Mouse (Mus musculus) liver, embryonic 16.5 days (tissue): ENCODE measurements around the gene Rhd. TPM values are rescaled to one million over a fixed set of nuclear protein-coding genes. Genes with fewer than 3 reads are reported as not detected.
A peak's percentile ranks its signal among the peaks of the same experiment; 100 is the strongest.
"Not testable (repeated sequence)": the region's sequence is repeated elsewhere in the genome, so short reads cannot be mapped to it uniquely, and the experiment has no call there.

Experiments
- ATAC-seq: fragments of 200-750 bp; cut with Nextera tagmentation; 2 replicates; pipeline ENCODE4 v1.8.0; 2017; ENCODE audit warnings: low read depth, mild to moderate bottlenecking, moderate number of reproducible peaks, moderate library complexity
- H3K27ac ChIP-seq: fragments of 300-500 bp; sonication (generic); 2 replicates; pipeline ENCODE4 v1.5.1; 2014; ENCODE audit warnings: mild to moderate bottlenecking, low read length
- H3K27me3 ChIP-seq: fragments of 300-500 bp; sonication (generic); 2 replicates; pipeline ENCODE4 v1.6.1; 2014; ENCODE audit warnings: low read depth, low read length, mixed read lengths; ENCODE audit not compliant: control insufficient read depth, insufficient read depth
- H3K36me3 ChIP-seq: fragments of 300-500 bp; sonication (generic); 2 replicates; pipeline ENCODE4 v1.6.1; 2014; ENCODE audit warnings: mild to moderate bottlenecking; ENCODE audit not compliant: control insufficient read depth, insufficient read depth
- H3K4me1 ChIP-seq: fragments of 300-500 bp; sonication (generic); 2 replicates; pipeline ENCODE4 v1.6.1; 2014; ENCODE audit warnings: low read depth, low read length, mixed read lengths; ENCODE audit not compliant: control insufficient read depth
- H3K4me2 ChIP-seq: fragments of 300-500 bp; sonication (generic); 2 replicates; pipeline ENCODE4 v1.6.1; 2014; ENCODE audit warnings: low read depth, low read length, mixed read lengths
- H3K4me3 ChIP-seq: fragments of 300-500 bp; sonication (generic); 2 replicates; pipeline ENCODE4 v1.5.1; 2014; ENCODE audit warnings: low read depth, mild to moderate bottlenecking, low read length
- H3K9ac ChIP-seq: fragments of 300-500 bp; sonication (generic); 2 replicates; pipeline ENCODE4 v1.6.1; 2014; ENCODE audit warnings: low read depth, low read length
- H3K9me3 ChIP-seq: fragments of 300-500 bp; sonication (generic); replicated peaks from 2 replicates; pipeline ENCODE4 v1.6.1; 2016; ENCODE audit warnings: low read length; ENCODE audit not compliant: control insufficient read depth
- WGBS: fragments of 180-500 bp; shearing (Covaris S2); extraction: QIAGEN DNeasy Blood & Tissue Kit; methylation state at CpG from one replicate; pipeline ENCODE4 v1.1.7; 2014; ENCODE audit not compliant: insufficient replicate concordance; 5-methylcytosine and 5-hydroxymethylcytosine counted together
- polyA plus RNA-seq: library from polyadenylated mRNA; unstranded; fragments of >200 nt; fragmentation: Nextera tagmentation; extraction: Ambion mirVana; gene quantifications from 2 replicates; pipeline ENCODE4 v1.2.1, GENCODE M21; 2015

Rhd gene
- polyA plus RNA-seq: 522 and 550 TPM in 2 replicates

- Histone ChIP-seq H3K27me3 (no peaks in the 10 kb centered on the region), H3K9me3 (no peaks in the 10 kb centered on the region), H3K4me3 (peak within 1 kb of the TSS; percentile 77), H3K27ac (peak within 1 kb of the TSS; percentile 96), H3K36me3 (peaks cover 4% of the 10 kb centered on the region), H3K9ac (peak within 1 kb of the TSS; percentile 91), H3K4me1 (peaks cover 19% of the 10 kb centered on the region), H3K4me2 (peak within 1 kb of the TSS; percentile 70)
- ATAC-seq: peak; percentile 71
- 20% methylated on average over 14 of the region's 14 CpGs for WGBS
Observed at GRCm38 (mm10) chr4:134863937-134864729, at the start of gene Rhd. Rhd (plus strand) TSS chr4:134864536.

GRCm38 (mm10) chr4:134817706-134818105 is 46.6 kb upstream of the Rhd start:
- no peak for ATAC-seq
- no peak overlapping the region for H3K4me2 ChIP-seq
- no peak overlapping the region for H3K9ac ChIP-seq
- H3K4me3 ChIP-seq: no peak overlapping the region
- H3K4me1 ChIP-seq: no peaks in the 10 kb centered on the region; the same call in 1 of the 2 replicates
- no peaks in the 10 kb centered on the region for H3K9me3 ChIP-seq
- no peak overlapping the region for H3K27ac ChIP-seq
- H3K36me3 ChIP-seq: peaks cover 4% of the 10 kb centered on the region; the same call in 1 of the 2 replicates
- WGBS: 63% methylated on average over 4 of the region's 4 CpGs
- H3K27me3 ChIP-seq: no peaks in the 10 kb centered on the region

- H3K9ac ChIP-seq: no peak overlapping the region
- no peak overlapping the region for H3K4me2 ChIP-seq
- no peaks in the 10 kb centered on the region for H3K27me3 ChIP-seq
- H3K4me3 ChIP-seq: no peak overlapping the region
- 67% methylated on average over 1 of the region's 1 CpGs for WGBS
- H3K27ac ChIP-seq: no peak overlapping the region
- H3K4me1 ChIP-seq: peaks cover 2% of the 10 kb centered on the region
- H3K9me3 ChIP-seq: no peaks in the 10 kb centered on the region
- H3K36me3 ChIP-seq: peaks cover 8% of the 10 kb centered on the region; the same call in 1 of the 2 replicates
- no peak for ATAC-seq
Observed at GRCm38 (mm10) chr4:134821061-134821460, 43.3 kb upstream of the Rhd start.

- H3K9me3 ChIP-seq: no peaks in the 10 kb centered on the region
- H3K27me3 ChIP-seq: no peaks in the 10 kb centered on the region
- H3K36me3 ChIP-seq: peaks cover 26% of the 10 kb centered on the region
- H3K4me1 ChIP-seq: peaks cover 2% of the 10 kb centered on the region
- no peak overlapping the region for H3K4me3 ChIP-seq
- no peak overlapping the region for H3K4me2 ChIP-seq
- 48% methylated on average over 2 of the region's 2 CpGs for WGBS
- H3K27ac ChIP-seq: no peak overlapping the region; the same call in 1 of the 2 replicates
- H3K9ac ChIP-seq: no peak overlapping the region
- no peak for ATAC-seq
Observed at GRCm38 (mm10) chr4:134823560-134823959, 40.8 kb upstream of the Rhd start.

GRCm38 (mm10) chr4:134825864-134826263 is 38.5 kb upstream of the Rhd start:
- not testable (repeated sequence) for H3K27me3 ChIP-seq, ATAC-seq, H3K4me2 ChIP-seq, H3K9me3 ChIP-seq, H3K27ac ChIP-seq, H3K4me1 ChIP-seq, H3K4me3 ChIP-seq, H3K9ac ChIP-seq
- 89% methylated on average over 10 of the region's 11 CpGs for WGBS
- H3K36me3 ChIP-seq: peaks cover 31% of the 10 kb centered on the region

GRCm38 (mm10) chr4:134826348-134826747 is 38.0 kb upstream of the Rhd start:
- Histone ChIP-seq H3K27me3 (no peaks in the 10 kb centered on the region), H3K9me3 (no peaks in the 10 kb centered on the region), H3K27ac (no peak overlapping the region), H3K4me2 (no peak overlapping the region), H3K9ac (no peak overlapping the region), H3K4me3 (no peak overlapping the region), H3K36me3 (peaks cover 34% of the 10 kb centered on the region), H3K4me1 (peaks cover 2% of the 10 kb centered on the region)
- ATAC-seq: no peak

GRCm38 (mm10) chr4:134827806-134828205 is 36.5 kb upstream of the Rhd start:
- Histone ChIP-seq H3K9ac (no peak overlapping the region), H3K4me2 (no peak overlapping the region), H3K27me3 (no peaks in the 10 kb centered on the region), H3K4me3 (no peak overlapping the region), H3K27ac (no peak overlapping the region), H3K4me1 (peaks cover 2% of the 10 kb centered on the region), H3K36me3 (peaks cover 37% of the 10 kb centered on the region), H3K9me3 (no peaks in the 10 kb centered on the region)
- 83% methylated on average over 11 of the region's 11 CpGs for WGBS
- no peak for ATAC-seq

GRCm38 (mm10) chr4:134831934-134832333 is 32.4 kb upstream of the Rhd start:
- H3K4me2 ChIP-seq: no peak overlapping the region
- H3K4me3 ChIP-seq: no peak overlapping the region
- no peaks in the 10 kb centered on the region for H3K27me3 ChIP-seq
- no peaks in the 10 kb centered on the region for H3K9me3 ChIP-seq
- peaks cover 32% of the 10 kb centered on the region for H3K36me3 ChIP-seq
- WGBS: 89% methylated on average over 3 of the region's 3 CpGs
- no peak overlapping the region for H3K27ac ChIP-seq
- no peak overlapping the region for H3K9ac ChIP-seq
- no peak for ATAC-seq
- H3K4me1 ChIP-seq: no peaks in the 10 kb centered on the region

- Histone ChIP-seq H3K4me3 (no peak overlapping the region), H3K27ac (no peak overlapping the region), H3K27me3 (no peaks in the 10 kb centered on the region), H3K4me1 (no peaks in the 10 kb centered on the region; the same call in 1 of the 2 replicates), H3K36me3 (peaks cover 15% of the 10 kb centered on the region), H3K9ac (no peak overlapping the region), H3K4me2 (no peak overlapping the region), H3K9me3 (no peaks in the 10 kb centered on the region)
- WGBS: 79% methylated on average over 4 of the region's 4 CpGs
- ATAC-seq: no peak
Observed at GRCm38 (mm10) chr4:134835486-134835885, 28.9 kb upstream of the Rhd start.
